ENCODE assay signal across 18 mouse cellular contexts in the genomic region with DNA sequence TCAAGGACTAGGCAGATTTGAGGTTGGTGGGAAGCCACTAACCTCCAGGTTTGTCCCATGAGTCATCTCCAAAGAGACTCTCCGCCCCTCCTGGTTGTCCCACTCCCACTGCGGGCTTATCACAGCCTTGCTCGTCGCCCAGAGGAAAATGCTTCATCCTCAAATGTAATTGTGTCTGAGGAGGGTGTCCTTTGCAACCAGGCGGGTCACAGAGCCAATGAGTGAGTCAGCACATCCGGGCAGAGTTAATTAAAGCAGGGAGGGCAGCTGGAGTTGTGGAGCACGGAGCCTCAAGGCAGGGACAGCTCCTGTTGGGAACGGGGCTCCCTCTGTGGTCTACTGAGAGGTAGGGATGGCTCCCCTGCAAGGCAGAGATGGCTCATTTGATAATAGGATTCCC. TPM values are rescaled to one million over a fixed set of nuclear protein-coding genes. Genes with fewer than 3 reads are reported as not detected.
A peak's percentile ranks its signal among the peaks of the same experiment; 100 is the strongest.
DNase-seq lines count a peak whose midpoint lies in the region; ATAC-seq and TF ChIP-seq lines count a peak whose summit lies in the region.
"Had no signal": no experiment of that assay in that cellular context is flagged by ENCODE, and none has a peak within 500 bp of the region (broad histone marks: within the 10 kb centered on the region; RNA-seq: fewer than 3 reads in every experiment).

No protein-coding gene starts in this region.

- no peaks in the 10 kb centered on the region for H3K36me3 ChIP-seq in liver, postnatal 0 days (replicated peaks; ENCODE audit: insufficient read depth, low read length)
- H3K36me3 ChIP-seq in liver, embryonic 12.5 days, result no peaks in the 10 kb centered on the region
- no peaks in the 10 kb centered on the region for H3K36me3 ChIP-seq in ES-Bruce4 (ENCODE audit: control insufficient read depth, insufficient read depth, low read length, poor library complexity, severe bottlenecking)
- H3K36me3 ChIP-seq: limb, embryonic 15.5 days had no signal

- TF ChIP-seq EP300 in liver, postnatal 0 days (IDR thresholded peaks at IDR 0.05; ENCODE audit: low read depth), result no peak
- TF ChIP-seq EP300 in ES-Bruce4 (IDR thresholded peaks at IDR 0.05; ENCODE audit: insufficient read depth, low read depth, low read length), result 0 out of 2 replicates have a peak, but pooled peaks have one; percentile 57

- no peak overlapping the region for H3K27ac ChIP-seq in liver, postnatal 0 days (ENCODE audit: low read depth)
- H3K27ac ChIP-seq in liver, embryonic 12.5 days, result no peak overlapping the region
- H3K27ac ChIP-seq in ES-Bruce4 (ENCODE audit: insufficient read depth, low read length), result no peak overlapping the region
- H3K27ac ChIP-seq: heart, adult 2 months; limb, embryonic 15.5 days; stomach, postnatal 0 days had no signal

- no peak overlapping the region for H3K9ac ChIP-seq in liver, postnatal 0 days (replicated peaks)
- H3K9ac ChIP-seq in liver, embryonic 12.5 days, result no peak overlapping the region
- H3K9ac ChIP-seq in ES-Bruce4 (ENCODE audit: low read depth, poor library complexity, severe bottlenecking), result no peak overlapping the region
- H3K9ac ChIP-seq: limb, embryonic 15.5 days had no signal

- peak; percentile 31; the same call in 1 of the 2 replicates for ATAC-seq in liver, postnatal 0 days
- no peak for ATAC-seq in liver, embryonic 12.5 days
- ATAC-seq: forebrain, embryonic 14.5 days; inflammation-experienced regulatory T-cells, adult 6 months had no signal

- TF ChIP-seq CTCF in liver, postnatal 0 days (IDR thresholded peaks at IDR 0.05; ENCODE audit: low read depth), result no peak
- no peak for TF ChIP-seq CTCF in ES-Bruce4 (IDR thresholded peaks at IDR 0.05; ENCODE audit: low read depth, low read length)

- no peak for TF ChIP-seq POLR2A in ES-Bruce4 (IDR thresholded peaks at IDR 0.05; ENCODE audit: insufficient read depth, low read length)

- WGBS in liver, postnatal 0 days (ENCODE audit: insufficient replicate concordance), result 14% methylated on average over 8 of the region's 8 CpGs
- 11% methylated on average over 8 of the region's 8 CpGs for WGBS in liver, embryonic 12.5 days (ENCODE audit: insufficient replicate concordance)

- H3K27me3 ChIP-seq in liver, postnatal 0 days (ENCODE audit: insufficient read depth, low read length), result peaks cover 7% of the 10 kb centered on the region
- peaks cover 29% of the 10 kb centered on the region for H3K27me3 ChIP-seq in liver, embryonic 12.5 days (replicated peaks)
- no peaks in the 10 kb centered on the region for H3K27me3 ChIP-seq in ES-Bruce4 (ENCODE audit: control insufficient read depth, insufficient read depth, low read length, poor library complexity, severe bottlenecking)

- no peak overlapping the region for H3K4me3 ChIP-seq in liver, postnatal 0 days (ENCODE audit: low read depth, low read length)
- H3K4me3 ChIP-seq in liver, embryonic 12.5 days, result no peak overlapping the region
- H3K4me3 ChIP-seq in ES-Bruce4 (ENCODE audit: low read depth, low read length), result no peak overlapping the region
- H3K4me3 ChIP-seq: heart, adult 2 months; limb, embryonic 15.5 days had no signal

- intact Hi-C loops in heart, postnatal 10 days (cut with DNase I), result no loop called here

- H3K4me2 ChIP-seq in liver, postnatal 0 days (ENCODE audit: low read depth, low read length), result no peak overlapping the region
- H3K4me2 ChIP-seq in liver, embryonic 12.5 days, result no peak overlapping the region
- H3K4me2 ChIP-seq: limb, embryonic 15.5 days had no signal

- DNase-seq in adrenal gland, postnatal 14 days, result peak; percentile 46
- no peak for DNase-seq in adrenal gland, postnatal 25 days
- DNase-seq in liver, postnatal 0 days, result no peak
- DNase-seq in heart, postnatal 10 days, result peak; percentile 44 to 51
- no peak for DNase-seq in thymus, postnatal 10 days (ENCODE audit: low spot score in 2 of 2)
- DNase-seq in layer of hippocampus, postnatal 10 days (ENCODE audit: low spot score in 2 of 2), result no peak
- DNase-seq: cerebellum, adult 9-11 months; embryo, embryonic 11 days; right cerebral cortex, adult 18-20 months; thymus, postnatal 36 days had no signal

- no peaks in the 10 kb centered on the region for H3K9me3 ChIP-seq in liver, postnatal 0 days (ENCODE audit: low read length)
- no peaks in the 10 kb centered on the region for H3K9me3 ChIP-seq in liver, embryonic 12.5 days (replicated peaks)
- H3K9me3 ChIP-seq in ES-Bruce4 (replicated peaks; ENCODE audit: control insufficient read depth, insufficient read depth, low read length, poor library complexity, severe bottlenecking), result no peaks in the 10 kb centered on the region
- H3K9me3 ChIP-seq: limb, embryonic 15.5 days had no signal

- no peaks in the 10 kb centered on the region for H3K4me1 ChIP-seq in liver, postnatal 0 days (ENCODE audit: insufficient read depth)
- H3K4me1 ChIP-seq in liver, embryonic 12.5 days, result no peaks in the 10 kb centered on the region
- peaks cover 2% of the 10 kb centered on the region for H3K4me1 ChIP-seq in ES-Bruce4 (ENCODE audit: control insufficient read depth, insufficient read depth, low read length)

RNA-seq across cellular contexts. Expression of gene Esrrb, which starts 37.8 kb away (rescaled TPM):
- 0.26 and 0.34 TPM in 2 replicates for total RNA-seq in adrenal gland, postnatal 14 days (2021)
- total RNA-seq in adrenal gland, postnatal 25 days (2021), result 0.06 TPM in 1 of 2 replicates, not detected in the other
- polyA plus RNA-seq in liver, postnatal 0 days (2015; fragmentation: Nextera tagmentation; extraction: Ambion mirVana), result 0.09 and 0.13 TPM in 2 replicates
- 0.07 and 0.17 TPM in 2 replicates for polyA plus RNA-seq in liver, embryonic 12.5 days (2016; fragmentation: Nextera tagmentation; extraction: Ambion mirVana)
- polyA plus RNA-seq in ES-Bruce4 (2011; ENCODE audit: insufficient read depth, insufficient read length, low read depth, missing spikeins), result 149 and 152 TPM in 2 replicates
- 10 to 100 TPM; 11.0 to 15.4 TPM for total RNA-seq in heart, postnatal 10 days (2021)
- total RNA-seq in layer of hippocampus, postnatal 10 days (2021), result under 1 TPM; 0.46 to 0.78 TPM
- total RNA-seq: neutrophil, adult 5-6 weeks had no signal

Comparison
In these comparisons a context has a peak if more than half of its experiments do, and no peak if none do; other contexts are left out.
1. DNase-seq: peak in adrenal gland, postnatal 14 days (single experiment) and heart, postnatal 10 days (2 of 2); none in adrenal gland, postnatal 25 days (single experiment), liver, postnatal 0 days (single experiment), thymus, postnatal 10 days (0 of 2) and layer of hippocampus, postnatal 10 days (0 of 2).